Mouse (Mus musculus): ENCODE measurements around the gene Col24a1. TPM values are rescaled to one million over a fixed set of nuclear protein-coding genes. Genes with fewer than 3 reads are reported as not detected.

Col24a1 gene
- total RNA-seq, 4 experiments from 2014 or later: 0.23 to 3.2 (median 0.40) TPM

GRCm38 (mm10) chr3:145457039-145457438 is 164.8 kb downstream of the Col24a1 start:
- DNase-seq (ENCODE audit: low spot score in 2 of 2): no peak

- no peak for DNase-seq (ENCODE audit: low spot score in 2 of 2)
Observed at GRCm38 (mm10) chr3:145462351-145462750, 170.1 kb downstream of the Col24a1 start.

GRCm38 (mm10) chr3:145463731-145464130 is 171.5 kb downstream of the Col24a1 start:
- no peak for DNase-seq (ENCODE audit: low spot score in 2 of 2)

GRCm38 (mm10) chr3:145471094-145471493 is 178.8 kb downstream of the Col24a1 start:
- no peak for DNase-seq (ENCODE audit: low spot score in 2 of 2)

- DNase-seq (ENCODE audit: low spot score in 2 of 2): no peak
Observed at GRCm38 (mm10) chr3:145474163-145474562, 181.9 kb downstream of the Col24a1 start.

- no peak for DNase-seq (ENCODE audit: low spot score in 2 of 2)
Observed at GRCm38 (mm10) chr3:145476634-145477033, 184.4 kb downstream of the Col24a1 start.

- DNase-seq (ENCODE audit: low spot score in 2 of 2): no peak
Observed at GRCm38 (mm10) chr3:145477074-145477473, 184.8 kb downstream of the Col24a1 start.

- DNase-seq (ENCODE audit: low spot score in 2 of 2): no peak
Observed at GRCm38 (mm10) chr3:145478446-145478845, 186.2 kb downstream of the Col24a1 start.

GRCm38 (mm10) chr3:145490279-145490678 is 198.0 kb downstream of the Col24a1 start:
- DNase-seq (ENCODE audit: low spot score in 2 of 2): no peak

- no peak for DNase-seq (ENCODE audit: low spot score in 2 of 2)
Observed at GRCm38 (mm10) chr3:145491326-145491725, 199.1 kb downstream of the Col24a1 start.

GRCm38 (mm10) chr3:145498127-145498526 is 205.9 kb downstream of the Col24a1 start:
- no peak for DNase-seq (ENCODE audit: low spot score in 2 of 2)

- no peak for DNase-seq (ENCODE audit: low spot score in 2 of 2)
Observed at GRCm38 (mm10) chr3:145498893-145499292, 206.6 kb downstream of the Col24a1 start.

GRCm38 (mm10) chr3:145504830-145505229 is 212.6 kb downstream of the Col24a1 start:
- no peak for DNase-seq (ENCODE audit: low spot score in 2 of 2)

- DNase-seq (ENCODE audit: low spot score in 2 of 2): no peak
Observed at GRCm38 (mm10) chr3:145508550-145508949, 216.3 kb downstream of the Col24a1 start.

- DNase-seq (ENCODE audit: low spot score in 2 of 2): no peak
Observed at GRCm38 (mm10) chr3:145514197-145514596, 221.9 kb downstream of the Col24a1 start.

GRCm38 (mm10) chr3:145521528-145522080 is 229.3 kb downstream of the Col24a1 start:
- DNase-seq (ENCODE audit: low spot score in 2 of 2): no peak

- DNase-seq (ENCODE audit: low spot score in 2 of 2): no peak
Observed at GRCm38 (mm10) chr3:145522311-145522710, 230.0 kb downstream of the Col24a1 start.

- DNase-seq (ENCODE audit: low spot score in 2 of 2): no peak
Observed at GRCm38 (mm10) chr3:145525266-145525665, 233.0 kb downstream of the Col24a1 start.

- no peak for DNase-seq (ENCODE audit: low spot score in 2 of 2)
Observed at GRCm38 (mm10) chr3:145537870-145538269, 245.6 kb downstream of the Col24a1 start.

- DNase-seq (ENCODE audit: low spot score in 2 of 2): no peak
Observed at GRCm38 (mm10) chr3:145548441-145549415, 256.5 kb downstream of the Col24a1 start.

- DNase-seq (ENCODE audit: low spot score in 2 of 2): no peak
Observed at GRCm38 (mm10) chr3:145550216-145550615, 257.9 kb downstream of the Col24a1 start.

- no peak for DNase-seq (ENCODE audit: low spot score in 2 of 2)
Observed at GRCm38 (mm10) chr3:145554388-145554787, 262.1 kb downstream of the Col24a1 start.

GRCm38 (mm10) chr3:145556206-145556605 is 263.9 kb downstream of the Col24a1 start:
- no peak for DNase-seq (ENCODE audit: low spot score in 2 of 2)
